Mouse (Mus musculus) NIH3T3 (cell line): Measurements from ENCODE around the gene Itpr2.

Experiments used
- DNase-seq: peaks from one replicate; pipeline ENCODE4 v3.0.0-alpha.2; 2012; ENCODE audit warnings: low read depth

The Itpr2 gene

DNA sequence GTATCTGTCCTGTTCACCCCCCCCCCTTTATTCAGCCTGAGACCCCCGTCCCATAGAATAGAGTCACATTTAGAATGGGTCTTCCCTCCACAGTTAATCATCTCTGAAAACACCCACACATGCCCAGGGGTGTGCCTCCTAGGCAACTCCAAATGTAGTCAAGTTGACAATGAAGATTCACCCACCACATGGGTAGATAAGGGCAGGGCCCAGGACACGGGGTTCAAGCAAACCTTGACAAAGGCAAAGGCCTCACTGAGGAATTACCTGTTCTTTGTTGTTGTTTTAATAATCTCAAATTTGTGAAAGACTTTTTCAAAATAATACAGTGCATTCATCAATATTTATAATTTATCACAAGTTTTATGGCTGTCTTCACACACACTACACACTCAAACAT lies 2.4 kb upstream of the Itpr2 start:
- DNase-seq = no peak

DNA sequence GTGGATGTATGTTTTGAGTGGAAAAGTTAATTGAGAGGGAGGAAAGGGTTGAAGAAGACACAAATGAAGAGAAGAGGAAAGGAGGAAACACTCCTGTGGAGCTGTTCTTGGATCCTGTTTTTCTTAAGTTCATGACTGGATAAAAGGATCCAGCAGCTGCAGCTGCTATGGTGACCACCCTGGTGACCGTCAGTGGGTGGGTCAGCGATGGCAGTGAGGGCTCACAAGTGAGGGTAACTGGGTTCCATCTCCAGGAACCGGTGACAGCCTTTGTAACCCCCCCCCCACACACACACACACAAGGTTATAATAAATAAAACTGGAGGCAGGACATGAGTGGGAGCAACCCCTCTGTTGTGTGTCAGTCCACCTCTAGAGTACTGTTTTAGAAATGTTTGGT lies 833 bp upstream of the Itpr2 start:
- no peak for DNase-seq

DNA sequence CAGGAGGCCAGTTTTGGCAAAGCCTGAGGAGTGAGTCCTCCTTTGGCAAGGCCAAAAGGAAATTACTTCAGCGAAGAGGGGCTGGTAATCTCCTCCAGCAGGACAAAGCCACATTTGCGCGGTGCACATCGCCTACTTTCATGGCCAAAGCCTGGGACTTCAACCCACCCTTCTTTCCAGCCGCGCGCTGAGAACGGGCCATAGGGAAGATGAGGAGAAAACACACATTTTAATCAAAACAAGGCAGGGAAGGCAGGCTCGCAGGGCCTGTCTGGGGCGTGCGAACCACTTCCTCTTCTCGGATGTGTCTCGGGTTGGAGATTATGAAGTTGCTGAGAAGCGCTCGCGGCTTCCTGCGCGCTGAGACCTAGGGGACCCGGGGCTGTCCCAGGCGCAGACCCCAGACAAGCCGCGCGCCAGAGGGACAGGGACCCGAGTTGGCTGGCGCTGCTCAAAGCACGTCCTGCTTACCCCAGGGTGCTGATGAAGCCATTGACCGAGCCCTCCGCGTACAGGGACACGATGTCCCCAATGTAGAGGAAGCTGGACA lies 632 bp downstream of the Itpr2 start:
- peak; percentile 55 for DNase-seq

GRCm38 (mm10) chr6:146500771-146501170 lies 1.3 kb downstream of the Itpr2 start:
- no peak for DNase-seq

DNA sequence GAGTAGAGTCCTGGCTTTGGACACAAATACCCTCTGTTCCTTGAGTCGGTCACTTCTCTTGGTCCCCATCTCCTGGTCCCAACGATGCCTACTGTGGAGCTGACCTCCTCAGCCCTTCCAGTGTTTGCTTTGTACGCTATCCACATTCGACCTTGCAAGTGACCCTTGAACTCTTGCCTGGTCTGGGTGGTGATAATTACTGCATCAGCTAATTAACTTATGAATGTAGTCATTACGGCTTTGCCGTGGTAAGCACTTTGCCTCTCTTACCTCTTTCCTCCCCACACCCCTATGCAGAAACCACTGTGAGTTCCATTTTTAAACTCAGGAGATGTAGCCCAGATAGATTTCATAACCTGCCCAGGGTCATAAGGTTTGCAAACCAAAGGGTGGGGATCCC lies 1.8 kb downstream of the Itpr2 start:
- no peak for DNase-seq

DNA sequence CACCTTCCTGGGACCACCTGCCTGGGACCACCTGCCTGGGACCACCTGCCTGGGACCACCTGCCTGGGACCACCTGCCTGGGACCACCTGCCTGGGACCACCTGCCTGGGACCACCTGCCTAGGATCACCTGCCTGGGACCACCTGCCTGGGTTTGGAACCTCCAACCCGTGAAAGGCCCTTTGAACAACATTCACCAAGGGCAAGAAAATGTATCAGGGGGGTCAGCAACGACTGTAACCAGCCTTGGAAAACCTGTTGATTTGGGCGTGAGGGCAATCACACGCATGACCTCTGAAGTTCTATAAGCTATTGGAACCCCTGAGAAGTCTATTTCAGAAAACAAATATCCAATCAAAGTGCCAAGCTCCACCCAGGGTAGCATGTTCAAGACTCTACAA lies 2.5 kb downstream of the Itpr2 start:
- DNase-seq = no peak

DNA sequence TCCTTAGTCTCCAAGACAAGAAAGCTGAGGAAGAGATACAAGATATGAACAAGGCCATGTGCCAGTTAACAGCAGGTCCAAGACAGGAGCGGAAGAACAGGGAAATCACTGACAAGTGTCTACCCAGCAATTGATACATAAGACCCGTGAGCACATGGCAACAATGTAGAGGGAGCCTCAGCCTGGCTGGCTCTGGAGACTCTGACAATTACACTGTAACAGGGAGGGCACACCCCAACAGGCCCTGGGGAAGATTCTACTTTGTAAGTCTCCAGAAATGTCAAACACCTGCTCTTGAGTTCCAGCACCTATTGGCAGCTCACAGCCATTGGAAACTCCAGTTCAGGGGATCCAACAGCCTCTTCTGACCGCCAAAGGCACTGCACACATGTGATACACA lies 3.6 kb downstream of the Itpr2 start:
- no peak for DNase-seq

DNA sequence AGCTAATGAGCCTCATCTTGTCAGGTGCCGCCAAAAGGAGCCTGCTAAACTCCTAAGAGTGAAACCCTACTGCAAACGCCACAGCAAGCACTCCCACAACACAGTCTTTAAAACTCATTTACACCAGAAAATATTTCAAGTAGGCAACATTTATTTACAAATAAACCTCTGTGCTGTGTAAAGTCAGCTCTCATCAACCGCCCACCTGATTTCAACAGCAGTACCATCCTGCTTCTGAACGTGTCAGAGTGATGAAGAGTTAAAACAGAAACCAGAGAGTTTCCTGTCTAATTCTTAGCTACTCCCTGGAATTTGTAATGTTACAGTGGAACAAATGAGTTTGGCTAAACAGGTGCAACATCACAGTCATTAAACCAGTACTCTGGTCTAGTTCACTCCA lies 4.2 kb downstream of the Itpr2 start:
- DNase-seq = no peak

DNA sequence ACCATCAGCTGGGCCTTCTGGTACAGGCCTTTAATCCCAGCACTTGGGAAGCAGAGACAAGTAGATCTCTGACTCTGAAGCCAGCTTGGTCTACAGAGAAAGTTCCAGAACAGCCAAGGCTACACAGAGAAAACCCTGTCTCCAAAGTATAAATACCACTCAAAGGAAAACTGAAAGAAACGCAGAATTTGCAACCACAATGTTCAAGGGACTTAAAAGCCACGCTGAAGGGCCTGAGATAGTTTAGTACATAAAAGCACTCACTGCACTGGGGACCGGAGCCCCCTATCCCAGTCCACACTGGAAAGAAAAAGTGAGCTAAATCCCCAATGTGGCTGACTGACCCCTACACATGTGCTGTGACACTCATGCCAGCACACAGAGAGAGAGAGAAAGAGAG lies 4.6 kb downstream of the Itpr2 start:
- no peak for DNase-seq

DNA sequence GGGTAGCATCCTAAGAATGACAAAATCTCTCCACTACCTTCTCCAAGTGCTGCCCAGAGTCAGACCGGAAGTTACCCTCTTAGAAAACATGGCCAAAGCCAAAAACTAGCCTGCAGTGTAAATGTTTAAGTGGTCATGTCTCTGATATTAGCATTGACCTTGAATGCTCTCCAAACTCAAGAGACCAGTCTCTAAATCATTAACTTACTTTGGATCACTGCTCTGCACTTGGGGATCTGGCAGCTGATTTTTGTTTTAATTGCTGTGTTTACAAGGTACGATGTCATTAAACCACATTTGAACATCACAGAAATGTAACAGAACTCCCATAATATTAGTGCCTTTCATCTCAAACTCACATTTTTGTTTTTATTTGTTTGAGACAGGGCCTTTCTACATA lies 10.3 kb downstream of the Itpr2 start:
- DNase-seq = no peak

GRCm38 (mm10) chr6:146490416-146490960 lies 11.5 kb downstream of the Itpr2 start:
- no peak for DNase-seq

- no peak for DNase-seq
Observed at GRCm38 (mm10) chr6:146489841-146490240, 12.2 kb downstream of the Itpr2 start.

DNA sequence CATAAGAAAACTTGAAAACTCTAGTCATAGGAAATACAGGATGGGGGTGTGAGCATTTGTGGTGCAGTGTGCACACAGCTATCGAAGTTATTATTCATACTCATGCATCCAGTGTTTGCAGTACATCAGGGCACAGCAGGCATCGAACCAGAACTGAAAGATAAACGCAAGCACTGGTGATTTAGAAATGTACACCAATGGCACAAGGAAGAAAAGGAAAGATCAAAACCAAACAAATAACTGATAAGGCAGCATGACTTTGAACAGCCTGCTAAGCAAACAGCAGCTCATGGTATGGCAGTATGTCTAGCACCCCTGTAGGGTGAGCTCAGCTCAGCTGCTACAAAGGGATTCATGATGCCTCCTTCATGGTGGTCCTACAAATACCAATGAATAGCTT lies 13.3 kb downstream of the Itpr2 start:
- no peak for DNase-seq

- no peak for DNase-seq
Observed at GRCm38 (mm10) chr6:146487079-146487478, 14.9 kb downstream of the Itpr2 start.

- DNase-seq = no peak
Observed at GRCm38 (mm10) chr6:146486073-146486472, 15.9 kb downstream of the Itpr2 start.

GRCm38 (mm10) chr6:146481441-146481840 lies 20.6 kb downstream of the Itpr2 start:
- no peak for DNase-seq

DNA sequence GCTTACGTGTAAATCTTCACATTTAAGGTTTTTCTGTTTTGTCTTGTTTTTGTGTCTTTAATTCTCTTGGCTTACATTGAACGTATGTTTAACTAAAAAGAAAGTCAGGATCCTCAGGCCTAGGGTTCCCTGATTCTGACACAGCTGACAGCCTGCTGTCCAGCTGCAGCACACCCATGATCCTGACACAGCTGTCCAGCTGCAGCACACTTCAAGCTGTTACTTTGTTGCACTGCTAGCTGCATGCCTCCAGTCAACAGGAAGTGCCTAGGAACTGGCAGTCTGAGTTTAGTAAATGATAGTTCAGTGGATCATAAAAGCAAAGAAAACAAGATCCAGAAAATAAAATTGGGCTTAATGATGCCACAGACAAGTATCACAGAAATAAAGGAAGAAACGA lies 21.1 kb downstream of the Itpr2 start:
- no peak for DNase-seq

- DNase-seq = no peak
Observed at GRCm38 (mm10) chr6:146478888-146479683, 22.9 kb downstream of the Itpr2 start.

- no peak for DNase-seq
Observed at GRCm38 (mm10) chr6:146476865-146477264, 25.2 kb downstream of the Itpr2 start.

DNA sequence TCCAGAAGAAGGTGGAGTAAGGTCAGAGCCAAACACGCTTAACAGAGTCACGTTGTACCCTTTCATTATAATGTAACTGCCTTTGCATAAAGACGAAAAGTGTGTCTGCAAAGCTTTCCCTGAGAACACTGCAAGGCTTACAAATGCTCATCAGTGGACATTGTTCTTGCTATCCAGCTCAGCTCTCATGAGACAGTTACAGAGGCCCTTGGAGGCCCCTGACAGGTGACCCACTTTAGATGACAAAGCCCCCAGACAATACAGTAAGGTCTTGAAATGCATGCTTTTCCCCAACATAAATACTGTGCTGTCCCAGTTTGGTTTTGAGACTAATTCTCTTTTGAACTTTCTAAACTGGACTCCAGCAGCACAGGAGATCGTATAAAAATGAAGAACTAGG lies 27.9 kb downstream of the Itpr2 start:
- DNase-seq = no peak

DNA sequence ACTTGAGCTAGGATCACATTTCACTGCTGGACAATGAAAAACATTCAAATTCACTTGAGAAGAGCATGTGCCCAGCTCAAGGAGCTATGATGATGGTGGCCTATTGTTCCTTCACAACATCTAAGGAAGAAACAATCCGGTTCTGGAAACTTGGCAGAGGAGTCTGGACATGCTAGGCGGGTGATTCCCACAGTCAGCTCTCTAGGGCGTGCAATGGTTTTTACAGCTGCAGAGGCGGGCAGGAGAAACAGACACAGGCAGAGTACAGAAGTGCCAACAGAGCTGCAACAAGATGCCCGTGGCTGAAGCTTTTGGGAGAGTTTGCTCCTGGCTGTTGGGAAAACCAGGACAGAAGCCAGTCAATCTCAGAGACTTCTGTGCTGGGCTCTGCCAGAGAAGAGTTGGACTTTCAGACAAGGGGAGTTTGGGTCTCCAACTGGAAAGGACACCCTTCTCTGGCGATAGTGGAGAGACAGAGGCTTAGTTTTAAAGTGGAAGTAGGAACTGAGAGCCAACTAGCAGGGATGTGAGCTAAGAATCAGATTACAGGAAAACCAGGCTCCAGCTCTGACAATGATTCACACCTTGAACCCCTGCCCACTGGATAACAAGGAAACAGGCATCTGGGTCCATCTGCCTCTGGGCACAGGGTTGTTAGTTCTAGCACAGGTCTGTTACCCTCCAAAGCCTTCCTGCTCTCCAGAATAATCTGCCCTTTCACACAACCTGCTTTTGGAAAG lies 28.6 kb downstream of the Itpr2 start:
- DNase-seq = peak; percentile 84

DNA sequence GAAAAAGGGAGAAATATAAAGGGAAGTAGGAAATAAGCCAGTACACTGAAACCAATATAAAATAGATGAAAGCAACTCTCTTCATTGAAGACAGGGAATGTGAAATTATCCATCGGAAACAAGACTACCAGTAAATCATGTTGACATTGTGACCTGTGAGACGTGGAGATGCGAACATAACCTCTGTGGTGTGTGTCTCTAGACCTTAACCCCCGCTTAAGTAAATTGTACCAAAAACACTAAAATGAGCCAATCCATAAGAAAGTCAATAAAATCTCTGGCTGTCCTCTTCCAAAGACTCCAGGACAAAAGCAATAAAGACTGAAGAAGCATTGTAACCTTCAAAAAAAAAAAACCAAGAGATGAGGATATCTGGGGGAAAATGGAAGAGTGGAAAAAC lies 31.6 kb downstream of the Itpr2 start:
- DNase-seq = no peak

DNA sequence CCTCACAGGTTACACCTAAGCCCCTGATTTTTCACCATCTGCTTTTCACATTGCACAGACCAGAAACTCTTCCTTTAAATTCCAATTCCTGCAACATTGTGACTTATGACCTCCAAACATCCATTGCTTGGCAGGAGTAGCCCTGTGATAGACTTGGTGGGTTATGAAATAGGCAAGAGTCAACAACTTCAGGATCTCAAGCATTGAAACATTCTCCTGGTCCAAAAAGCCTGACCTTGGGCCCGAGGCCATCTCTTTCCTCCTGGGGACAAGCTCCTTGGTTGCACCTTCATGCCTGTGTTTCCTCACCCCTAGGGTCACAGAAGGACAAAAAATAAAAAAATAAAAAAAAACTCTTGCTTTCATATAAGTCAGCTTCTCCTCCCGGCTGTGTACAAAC lies 32.1 kb downstream of the Itpr2 start:
- DNase-seq = peak; percentile 42
